Mouse (Mus musculus) myocyte (in vitro differentiated cells): ENCODE results near the gene Hivep2.

ENCODE experiments used
- CEBPB ChIP-seq: IDR thresholded peaks from 2 replicates; pipeline ENCODE4 v1.6.1; 2011; ENCODE audit warnings: mild to moderate bottlenecking, moderate library complexity; ENCODE audit not compliant: poor library complexity, insufficient read depth, severe bottlenecking
- E2F4 ChIP-seq: IDR thresholded peaks from one replicate; pipeline ENCODE4 v1.6.1; 2011; ENCODE audit warnings: mild to moderate bottlenecking, control low read depth, moderate library complexity; ENCODE audit not compliant: insufficient read depth
- MAX ChIP-seq: IDR thresholded peaks from one replicate; pipeline ENCODE4 v1.6.1; 2011; ENCODE audit warnings: low read depth, mild to moderate bottlenecking, control low read depth
- MYOG ChIP-seq, 3 experiments: IDR thresholded peaks; one replicate each; pipeline ENCODE4 v1.6.1; 2011; ENCODE audit warnings: control low read depth in 2 of 3, low read depth in 2 of 3, mild to moderate bottlenecking in 2 of 3; ENCODE audit not compliant: insufficient read length in 2 of 3, control insufficient read depth in 1 of 3, insufficient read depth in 1 of 3
- POLR2A ChIP-seq: IDR thresholded peaks from one replicate; pipeline ENCODE4 v1.6.1; 2011; ENCODE audit warnings: low read depth, mild to moderate bottlenecking, control low read depth, moderate library complexity; ENCODE audit not compliant: insufficient read length
- POLR2AphosphoS2 ChIP-seq: IDR thresholded peaks from one replicate; pipeline ENCODE4 v1.6.1; 2011; ENCODE audit warnings: low read depth, control low read depth; ENCODE audit not compliant: insufficient read length
- REST ChIP-seq: IDR thresholded peaks from one replicate; pipeline ENCODE4 v1.6.1; 2011; ENCODE audit warnings: mild to moderate bottlenecking, control low read depth, moderate library complexity; ENCODE audit not compliant: insufficient read depth, insufficient read length
- SRF ChIP-seq: IDR thresholded peaks from one replicate; pipeline ENCODE4 v1.6.1; 2011; ENCODE audit warnings: low read depth; ENCODE audit not compliant: control insufficient read depth, insufficient read length
- USF1 ChIP-seq: IDR thresholded peaks from one replicate; pipeline ENCODE4 v1.6.1; 2011; ENCODE audit warnings: low read depth, mild to moderate bottlenecking, control low read depth, moderate library complexity

- TF ChIP-seq POLR2A (no peak), REST (no peak), MYOG (IDR thresholded peaks at IDR 0.05; ENCODE audit: control insufficient read depth in 1 of 3, insufficient read depth in 1 of 3, insufficient read length in 2 of 3, low read depth in 2 of 3) (peak in 2 of 3 experiments; percentile 6 to 20), MAX (no peak), USF1 (no peak), SRF (no peak), POLR2AphosphoS2 (peak; percentile 61), CEBPB (no peak), E2F4 (no peak)
Observed at GRCm38 (mm10) chr10:13967451-13968233, 1.8 kb downstream of the Hivep2 start.
